Mouse (Mus musculus) v-Abl transformed pro-B cells (cell line): ENCODE results near the gene Lhx5.

Experiments used
- in situ Hi-C, 2 experiments: fragments of 400-800 bp; cut with MboI; formaldehyde crosslinking; loops; one replicate each; pipeline ENCODE4 v1.15.1; 2025; ENCODE audit not compliant: unreplicated experiment in 2 of 2

Lhx5 gene

GRCm38 (mm10) chr5:120431649-120432485 is at the start of gene Lhx5:
Gene Lhx5 (plus strand): TSS chr5:120431699.
- in situ Hi-C loops, result loop anchor here (25.0 kb wide), 2 partner anchors 295 to 1645 kb away; no protein-coding TSS in a partner anchor

- in situ Hi-C loops, result no loop called here
Measured at GRCm38 (mm10) chr5:120386361-120386760, 45.1 kb upstream of the Lhx5 start.

- in situ Hi-C loops, result no loop called here
Measured at GRCm38 (mm10) chr5:120388765-120389164, 42.7 kb upstream of the Lhx5 start.

GRCm38 (mm10) chr5:120389973-120390372 is 41.5 kb upstream of the Lhx5 start:
- in situ Hi-C loops, result no loop called here

- in situ Hi-C loops, result no loop called here
Measured at GRCm38 (mm10) chr5:120393871-120394667, 37.4 kb upstream of the Lhx5 start.

GRCm38 (mm10) chr5:120397988-120398387 is 33.5 kb upstream of the Lhx5 start:
- in situ Hi-C loops, result no loop called here

- in situ Hi-C loops, result no loop called here
Measured at GRCm38 (mm10) chr5:120404831-120405591, 26.5 kb upstream of the Lhx5 start.

- in situ Hi-C loops, result no loop called here
Measured at GRCm38 (mm10) chr5:120408933-120409332, 22.6 kb upstream of the Lhx5 start.

- in situ Hi-C loops, result no loop called here
Measured at GRCm38 (mm10) chr5:120409385-120410378, 21.8 kb upstream of the Lhx5 start.

GRCm38 (mm10) chr5:120413436-120413835 is 18.1 kb upstream of the Lhx5 start:
- in situ Hi-C loops, result no loop called here

- in situ Hi-C loops, result no loop called here
Measured at GRCm38 (mm10) chr5:120420106-120420505, 11.4 kb upstream of the Lhx5 start.

GRCm38 (mm10) chr5:120424039-120424438 is 7.5 kb upstream of the Lhx5 start:
- in situ Hi-C loops, result no loop called here

- in situ Hi-C loops, result loop anchor here (25.0 kb wide), 2 partner anchors 287 to 1637 kb away; no protein-coding TSS in a partner anchor
Measured at GRCm38 (mm10) chr5:120424657-120425056, 6.8 kb upstream of the Lhx5 start.

GRCm38 (mm10) chr5:120425711-120426110 is 5.8 kb upstream of the Lhx5 start:
- in situ Hi-C loops, result loop anchor here (25.0 kb wide), 2 partner anchors 288 to 1638 kb away; no protein-coding TSS in a partner anchor

- in situ Hi-C loops, result loop anchor here (25.0 kb wide), 2 partner anchors 289 to 1639 kb away; no protein-coding TSS in a partner anchor
Measured at GRCm38 (mm10) chr5:120426572-120426971, 4.9 kb upstream of the Lhx5 start.

- in situ Hi-C loops, result loop anchor here (25.0 kb wide), 2 partner anchors 290 to 1640 kb away; no protein-coding TSS in a partner anchor
Measured at GRCm38 (mm10) chr5:120427451-120427938, 4.0 kb upstream of the Lhx5 start.

GRCm38 (mm10) chr5:120428189-120428838 is 3.2 kb upstream of the Lhx5 start:
- in situ Hi-C loops, result loop anchor here (25.0 kb wide), 2 partner anchors 291 to 1641 kb away; no protein-coding TSS in a partner anchor

- in situ Hi-C loops, result loop anchor here (25.0 kb wide), 2 partner anchors 292 to 1642 kb away; no protein-coding TSS in a partner anchor
Measured at GRCm38 (mm10) chr5:120428990-120429389, 2.5 kb upstream of the Lhx5 start.
